In the genomic region with DNA sequence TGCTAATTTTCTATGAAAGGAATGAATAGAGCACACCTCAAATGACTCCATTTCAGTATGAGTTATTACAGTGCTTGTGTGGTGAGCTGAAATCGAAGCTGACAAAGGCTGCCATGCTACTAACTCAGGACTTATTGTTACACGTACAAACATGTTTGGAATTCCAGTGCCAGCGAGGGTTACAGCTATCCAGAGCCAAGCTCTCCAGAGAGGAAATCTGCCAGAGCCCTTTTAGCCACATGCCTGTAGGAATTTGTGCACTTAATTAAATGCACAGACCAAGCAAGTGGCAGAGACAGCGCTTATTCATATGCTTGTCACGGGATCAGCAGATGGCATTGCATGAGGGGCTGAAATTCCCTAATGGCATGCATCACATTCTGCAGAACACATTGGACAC, we compare ENCODE assay signal across 8 mouse cellular contexts.
DNase-seq lines count a peak whose midpoint lies in the region; ATAC-seq lines count a peak whose summit lies in the region.

No protein-coding gene starts in this region.

- no peaks in the 10 kb centered on the region for H3K36me3 ChIP-seq in heart, embryonic 11.5 days (ENCODE audit: control insufficient read depth, insufficient read depth, low read length)
- H3K36me3 ChIP-seq in limb, embryonic 11.5 days (ENCODE audit: control insufficient read depth, insufficient read depth, low read length) = no peaks in the 10 kb centered on the region

- no peak overlapping the region for H3K4me3 ChIP-seq in heart, embryonic 11.5 days (ENCODE audit: low read depth, low read length)
- H3K4me3 ChIP-seq in limb, embryonic 11.5 days (ENCODE audit: low read depth, low read length) = no peak overlapping the region

- no peaks in the 10 kb centered on the region for H3K27me3 ChIP-seq in heart, embryonic 11.5 days (ENCODE audit: control insufficient read depth, insufficient read depth, low read length)
- H3K27me3 ChIP-seq in limb, embryonic 11.5 days (ENCODE audit: control insufficient read depth, insufficient read depth, low read length) = no peaks in the 10 kb centered on the region

- peak; percentile 46; the same call in 1 of the 2 replicates for ATAC-seq in heart, embryonic 11.5 days (replicated peaks; ENCODE audit: insufficient number of reproducible peaks, low FRiP score, low TSS enrichment)
- peak; percentile 68; the same call in 1 of the 2 replicates for ATAC-seq in limb, embryonic 11.5 days (ENCODE audit: insufficient number of reproducible peaks, low FRiP score, low TSS enrichment, low read depth)
- ATAC-seq in megakaryocyte progenitor cell, adult 5-6 weeks (replicated peaks; ENCODE audit: poor library complexity) = no peak

- intact Hi-C loops in left cerebral cortex, postnatal 36 days (cut with DNase I) = no loop called here

- H3K27ac ChIP-seq in heart, embryonic 11.5 days (ENCODE audit: low read depth, low read length) = no peak overlapping the region
- H3K27ac ChIP-seq in limb, embryonic 11.5 days (replicated peaks; ENCODE audit: low read depth, low read length) = no peak overlapping the region

- H3K9me3 ChIP-seq in heart, embryonic 11.5 days (replicated peaks; ENCODE audit: control insufficient read depth, low read length) = no peaks in the 10 kb centered on the region
- no peaks in the 10 kb centered on the region for H3K9me3 ChIP-seq in limb, embryonic 11.5 days (ENCODE audit: control insufficient read depth, low read length)

- peak; percentile 80 for DNase-seq in MN1 (ENCODE audit: low spot score)
- DNase-seq in brain, embryonic 18.5 days (ENCODE audit: low read depth, low spot score) = peak; percentile 37
- peak; percentile 50 for DNase-seq in limb, embryonic 11.5 days (ENCODE audit: low spot score)
- no peak for DNase-seq in testis, postnatal 14 days (ENCODE audit: low spot score)
- no peak for DNase-seq in right cerebral cortex, postnatal 25 days
- no peak for DNase-seq in left cerebral cortex, postnatal 36 days (ENCODE audit: low spot score in 2 of 2)

- no peak overlapping the region for H3K4me2 ChIP-seq in heart, embryonic 11.5 days
- H3K4me2 ChIP-seq in limb, embryonic 11.5 days (ENCODE audit: low read depth, severe bottlenecking) = no peak overlapping the region

- H3K9ac ChIP-seq in heart, embryonic 11.5 days (ENCODE audit: low read depth, low read length) = no peak overlapping the region
- H3K9ac ChIP-seq in limb, embryonic 11.5 days (ENCODE audit: low read length) = no peak overlapping the region

- 32% methylated on average over 5 of the region's 5 CpGs for WGBS in heart, embryonic 11.5 days (ENCODE audit: insufficient replicate concordance)
- 54% methylated on average over 5 of the region's 5 CpGs for WGBS in limb, embryonic 11.5 days

- H3K4me1 ChIP-seq in heart, embryonic 11.5 days (ENCODE audit: control insufficient read depth, insufficient read depth, low read length) = peaks cover 4% of the 10 kb centered on the region; the same call in 1 of the 2 replicates
- H3K4me1 ChIP-seq in limb, embryonic 11.5 days (ENCODE audit: control insufficient read depth, insufficient read depth, low read length) = no peaks in the 10 kb centered on the region; the same call in 1 of the 2 replicates

Comparison
In these comparisons a context has a peak if more than half of its experiments do, and no peak if none do; other contexts are left out.
1. DNase-seq: peak in MN1 (single experiment), brain, embryonic 18.5 days (single experiment) and limb, embryonic 11.5 days (single experiment); none in testis, postnatal 14 days (single experiment), right cerebral cortex, postnatal 25 days (single experiment) and left cerebral cortex, postnatal 36 days (0 of 2).